Mouse (Mus musculus): ENCODE data around the gene Faim2.

The Faim2 gene

GRCm38 (mm10) chr15:99469067-99469466 is 58.9 kb downstream of the Faim2 start:
- peak; percentile 60 to 74 for DNase-seq (ENCODE audit: low spot score in 2 of 2)

GRCm38 (mm10) chr15:99463194-99463593 is 64.8 kb downstream of the Faim2 start:
- DNase-seq (ENCODE audit: low spot score in 2 of 2), result no peak

- peak; percentile 70 to 83 for DNase-seq (ENCODE audit: low spot score in 2 of 2)
Measured at GRCm38 (mm10) chr15:99457606-99458401, 70.2 kb downstream of the Faim2 start, which contains the start of gene Nckap5l. Nckap5l (minus strand) TSS chr15:99457748.

- peak in 1 of 2 experiments; percentile 39 for DNase-seq (ENCODE audit: low spot score in 2 of 2)
Measured at GRCm38 (mm10) chr15:99456963-99457605, 70.9 kb downstream of the Faim2 start.

- no peak for DNase-seq (ENCODE audit: low spot score in 2 of 2)
Measured at GRCm38 (mm10) chr15:99456338-99456962, 71.5 kb downstream of the Faim2 start.

GRCm38 (mm10) chr15:99455415-99455814 is 72.5 kb downstream of the Faim2 start:
- no peak for DNase-seq (ENCODE audit: low spot score in 2 of 2)

- no peak for DNase-seq (ENCODE audit: low spot score in 2 of 2)
Measured at GRCm38 (mm10) chr15:99454585-99455279, 73.2 kb downstream of the Faim2 start.

- no peak for DNase-seq (ENCODE audit: low spot score in 2 of 2)
Measured at GRCm38 (mm10) chr15:99453153-99453900, 74.6 kb downstream of the Faim2 start.

GRCm38 (mm10) chr15:99449751-99450280 is 78.1 kb downstream of the Faim2 start:
- DNase-seq (ENCODE audit: low spot score in 2 of 2), result no peak

- no peak for DNase-seq (ENCODE audit: low spot score in 2 of 2)
Measured at GRCm38 (mm10) chr15:99449131-99449750, 78.7 kb downstream of the Faim2 start.

All from frontal cortex, postnatal 25 days (tissue).